Mouse (Mus musculus) cerebellum, adult 11-12 months (tissue): ENCODE measurements around the gene Arfip2.

Source experiments
- DNase-seq: peaks from one replicate; pipeline ENCODE4 v3.0.0; 2022

Gene Arfip2

GRCm38 (mm10) chr7:105611767-105612166 is 28.4 kb downstream of the Arfip2 start:
- DNase-seq: no peak

- DNase-seq: no peak
Measured at GRCm38 (mm10) chr7:105608467-105608866, 31.7 kb downstream of the Arfip2 start.

GRCm38 (mm10) chr7:105602860-105603623 is 37.2 kb downstream of the Arfip2 start:
- peak; percentile 69 for DNase-seq

GRCm38 (mm10) chr7:105590097-105590496 is 50.1 kb downstream of the Arfip2 start:
- DNase-seq: no peak

- no peak for DNase-seq
Measured at GRCm38 (mm10) chr7:105588325-105588912, 51.8 kb downstream of the Arfip2 start.
